In the genomic region with DNA sequence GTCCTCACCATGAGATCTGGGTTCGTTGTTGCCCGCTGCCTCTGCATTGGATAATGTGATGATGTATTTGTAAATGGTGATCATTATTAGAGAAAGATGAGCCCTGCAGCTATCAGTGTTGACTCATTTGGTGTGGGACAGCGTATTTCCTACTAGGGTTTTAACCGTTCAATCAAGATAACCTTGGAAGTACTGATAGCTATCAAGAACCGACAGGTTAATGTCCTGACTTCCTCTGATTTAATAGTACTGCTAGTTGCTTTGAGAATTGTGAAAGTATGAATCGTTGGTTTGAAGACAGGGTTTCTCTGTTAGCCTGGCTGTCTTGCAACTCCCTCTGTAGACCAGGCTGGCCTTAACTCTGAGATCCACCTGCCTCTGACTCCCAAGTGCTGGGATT, we compare ENCODE assay signal across 9 mouse cellular contexts. TPM values are rescaled to one million over a fixed set of nuclear protein-coding genes. Genes with fewer than 3 reads are reported as not detected.
DNase-seq lines count a peak whose midpoint lies in the region; ATAC-seq and TF ChIP-seq lines count a peak whose summit lies in the region.
"Had no signal": no experiment of that assay in that cellular context is flagged by ENCODE, and none has a peak within 500 bp of the region (broad histone marks: within the 10 kb centered on the region; RNA-seq: fewer than 3 reads in every experiment).

No protein-coding gene starts in this region.

- no peak for TF ChIP-seq CTCF in layer of hippocampus, adult 2 months (conservative IDR thresholded peaks at IDR 0.05)
- no peak for TF ChIP-seq CTCF in intestine, postnatal 0 days (IDR thresholded peaks at IDR 0.05; ENCODE audit: low read depth)

- H3K4me3 ChIP-seq in layer of hippocampus, adult 2 months = peak overlapping the region; percentile 80
- peak overlapping the region; percentile 91 for H3K4me3 ChIP-seq in embryonic facial prominence, embryonic 10.5 days
- H3K4me3 ChIP-seq in intestine, postnatal 0 days (ENCODE audit: low read depth, low read length) = peak overlapping the region; percentile 71
- H3K4me3 ChIP-seq in neural tube, embryonic 13.5 days = peak overlapping the region; percentile 88

- H3K36me3 ChIP-seq in embryonic facial prominence, embryonic 10.5 days (replicated peaks) = peaks cover 62% of the 10 kb centered on the region
- H3K36me3 ChIP-seq in intestine, postnatal 0 days (ENCODE audit: control insufficient read depth, insufficient read depth) = peaks cover 41% of the 10 kb centered on the region
- peaks cover 43% of the 10 kb centered on the region for H3K36me3 ChIP-seq in neural tube, embryonic 13.5 days

- DNase-seq in layer of hippocampus, adult 2 months (ENCODE audit: low spot score in 2 of 2) = no peak
- DNase-seq in layer of hippocampus, postnatal 25 days (ENCODE audit: extremely low spot score in 1 of 2, low spot score in 1 of 2) = no peak
- no peak for DNase-seq in embryonic facial prominence, embryonic 10.5 days (ENCODE audit: low spot score)
- DNase-seq in frontal cortex, postnatal 25 days (ENCODE audit: low spot score in 2 of 2) = no peak
- DNase-seq in thymus, postnatal 25 days = no peak
- DNase-seq in kidney, postnatal 14 days = no peak

- H3K9me3 ChIP-seq in embryonic facial prominence, embryonic 10.5 days = no peaks in the 10 kb centered on the region
- no peaks in the 10 kb centered on the region for H3K9me3 ChIP-seq in intestine, postnatal 0 days (ENCODE audit: control insufficient read depth)
- H3K9me3 ChIP-seq in neural tube, embryonic 13.5 days = no peaks in the 10 kb centered on the region

- ATAC-seq in intestine, postnatal 0 days = no peak
- no peak; the same call in 1 of the 2 replicates for ATAC-seq in neural tube, embryonic 13.5 days (ENCODE audit: low read depth)

- peak overlapping the region; percentile 96 for H3K27ac ChIP-seq in layer of hippocampus, adult 2 months
- H3K27ac ChIP-seq in embryonic facial prominence, embryonic 10.5 days (replicated peaks) = peak overlapping the region; percentile 94
- peak overlapping the region; percentile 96 for H3K27ac ChIP-seq in intestine, postnatal 0 days (ENCODE audit: low read depth, low read length)
- H3K27ac ChIP-seq in neural tube, embryonic 13.5 days (replicated peaks) = peak overlapping the region; percentile 93

- H3K27me3 ChIP-seq in embryonic facial prominence, embryonic 10.5 days (replicated peaks; ENCODE audit: low read depth, poor library complexity, severe bottlenecking) = no peaks in the 10 kb centered on the region
- H3K27me3 ChIP-seq in intestine, postnatal 0 days (replicated peaks; ENCODE audit: control insufficient read depth, insufficient read depth, low read length) = no peaks in the 10 kb centered on the region
- no peaks in the 10 kb centered on the region for H3K27me3 ChIP-seq in neural tube, embryonic 13.5 days

- peak overlapping the region; percentile 84 for H3K4me2 ChIP-seq in intestine, postnatal 0 days (replicated peaks; ENCODE audit: low read depth)
- peak overlapping the region; percentile 94 for H3K4me2 ChIP-seq in neural tube, embryonic 13.5 days

- 5% methylated on average over 6 of the region's 6 CpGs for WGBS in embryonic facial prominence, embryonic 10.5 days
- 2% methylated on average over 6 of the region's 6 CpGs for WGBS in intestine, postnatal 0 days
- 3% methylated on average over 6 of the region's 6 CpGs for WGBS in neural tube, embryonic 13.5 days

- peaks cover 25% of the 10 kb centered on the region for H3K4me1 ChIP-seq in embryonic facial prominence, embryonic 10.5 days
- 0 out of 2 replicates have a peak, but pooled peaks cover 8% of the 10 kb centered on the region for H3K4me1 ChIP-seq in intestine, postnatal 0 days (replicated peaks; ENCODE audit: control insufficient read depth, insufficient read depth, low read length)
- peaks cover 32% of the 10 kb centered on the region for H3K4me1 ChIP-seq in neural tube, embryonic 13.5 days (replicated peaks)

- peak overlapping the region; percentile 75 for H3K9ac ChIP-seq in intestine, postnatal 0 days (ENCODE audit: low read depth, low read length)
- H3K9ac ChIP-seq in neural tube, embryonic 13.5 days = peak overlapping the region; percentile 93

RNA-seq across cellular contexts. Expression of a gene that starts 0.6 kb away (rescaled TPM):
- total RNA-seq in layer of hippocampus, adult 2 months (2021) = 100 to 1,000 TPM; 206 to 234 TPM
- total RNA-seq in layer of hippocampus, postnatal 25 days (2021) = 100 to 1,000 TPM; 237 to 253 TPM
- 316 and 320 TPM in 2 replicates for polyA plus RNA-seq in embryonic facial prominence, embryonic 10.5 days (2016; fragmentation: Nextera tagmentation; extraction: Ambion mirVana)
- 387 and 412 TPM in 2 replicates for polyA plus RNA-seq in intestine, postnatal 0 days (2015; fragmentation: Nextera tagmentation; extraction: Ambion mirVana)
- 366 and 422 TPM in 2 replicates for polyA plus RNA-seq in neural tube, embryonic 13.5 days (2015; fragmentation: Nextera tagmentation; extraction: Ambion mirVana)

RNA-seq across cellular contexts. Expression of a gene that starts 0.7 kb away (rescaled TPM):
- 100 to 1,000 TPM; 109 to 112 TPM for total RNA-seq in layer of hippocampus, adult 2 months (2021)
- 100 to 1,000 TPM; 117 to 132 TPM for total RNA-seq in layer of hippocampus, postnatal 25 days (2021)
- polyA plus RNA-seq in embryonic facial prominence, embryonic 10.5 days (2016; fragmentation: Nextera tagmentation; extraction: Ambion mirVana) = 312 and 315 TPM in 2 replicates
- 738 and 800 TPM in 2 replicates for polyA plus RNA-seq in intestine, postnatal 0 days (2015; fragmentation: Nextera tagmentation; extraction: Ambion mirVana)
- 229 and 243 TPM in 2 replicates for polyA plus RNA-seq in neural tube, embryonic 13.5 days (2015; fragmentation: Nextera tagmentation; extraction: Ambion mirVana)

RNA-seq across cellular contexts. Expression of a gene that starts 12.8 kb away (rescaled TPM):
- total RNA-seq in layer of hippocampus, adult 2 months (2021) = 1 to 10 TPM; 2.3 to 2.7 TPM
- total RNA-seq in layer of hippocampus, postnatal 25 days (2021) = 1 to 10 TPM; 3.3 to 3.4 TPM
- polyA plus RNA-seq in embryonic facial prominence, embryonic 10.5 days (2016; fragmentation: Nextera tagmentation; extraction: Ambion mirVana) = 7.4 and 7.7 TPM in 2 replicates
- 0.88 and 1.6 TPM in 2 replicates for polyA plus RNA-seq in intestine, postnatal 0 days (2015; fragmentation: Nextera tagmentation; extraction: Ambion mirVana)
- 5.2 and 5.8 TPM in 2 replicates for polyA plus RNA-seq in neural tube, embryonic 13.5 days (2015; fragmentation: Nextera tagmentation; extraction: Ambion mirVana)

RNA-seq across cellular contexts. Expression of a gene that starts 12.9 kb away (rescaled TPM):
- 10 to 100 TPM; 20.8 to 22.1 TPM for total RNA-seq in layer of hippocampus, adult 2 months (2021)
- 10 to 100 TPM; 19.3 to 22.8 TPM for total RNA-seq in layer of hippocampus, postnatal 25 days (2021)
- 22.4 and 23.3 TPM in 2 replicates for polyA plus RNA-seq in embryonic facial prominence, embryonic 10.5 days (2016; fragmentation: Nextera tagmentation; extraction: Ambion mirVana)
- 13.9 and 14.6 TPM in 2 replicates for polyA plus RNA-seq in intestine, postnatal 0 days (2015; fragmentation: Nextera tagmentation; extraction: Ambion mirVana)
- polyA plus RNA-seq in neural tube, embryonic 13.5 days (2015; fragmentation: Nextera tagmentation; extraction: Ambion mirVana) = 24.6 and 25.7 TPM in 2 replicates

RNA-seq across cellular contexts. Expression of a gene that starts 43.2 kb away (rescaled TPM):
- not detected for total RNA-seq in layer of hippocampus, adult 2 months (2021)
- not detected for total RNA-seq in layer of hippocampus, postnatal 25 days (2021)
- polyA plus RNA-seq in embryonic facial prominence, embryonic 10.5 days (2016; fragmentation: Nextera tagmentation; extraction: Ambion mirVana) = not detected in 2 replicates
- 0.43 and 0.65 TPM in 2 replicates for polyA plus RNA-seq in intestine, postnatal 0 days (2015; fragmentation: Nextera tagmentation; extraction: Ambion mirVana)
- polyA plus RNA-seq in neural tube, embryonic 13.5 days (2015; fragmentation: Nextera tagmentation; extraction: Ambion mirVana) = not detected in 2 replicates
- total RNA-seq: layer of hippocampus, postnatal 14 days had no signal
